Mouse (Mus musculus): ENCODE data around the gene Ano10. TPM values are rescaled to one million over a fixed set of nuclear protein-coding genes. Genes with fewer than 3 reads are reported as not detected.

Ano10 gene
- polyA plus RNA-seq, 1 experiment from 2014 or later: 36.2 TPM

- H3K4me3 ChIP-seq (replicated peaks): no peak overlapping the region
- H3K9me3 ChIP-seq (replicated peaks): no peaks in the 10 kb centered on the region
- 0 out of 2 replicates have a peak, but pooled peaks have one; percentile 20 for ATAC-seq (replicated peaks; ENCODE audit: low FRiP score)
- no peak overlapping the region for H3K9ac ChIP-seq
- WGBS: 53% methylated on average over 1 of the region's 1 CpGs
- peaks cover 18% of the 10 kb centered on the region for H3K4me1 ChIP-seq
- H3K27ac ChIP-seq: no peak overlapping the region
- H3K4me2 ChIP-seq: no peak overlapping the region
- no peaks in the 10 kb centered on the region for H3K27me3 ChIP-seq
- no peaks in the 10 kb centered on the region for H3K36me3 ChIP-seq
Measured at GRCm38 (mm10) chr9:122188724-122189123, 105.5 kb downstream of the Ano10 start.

DNA sequence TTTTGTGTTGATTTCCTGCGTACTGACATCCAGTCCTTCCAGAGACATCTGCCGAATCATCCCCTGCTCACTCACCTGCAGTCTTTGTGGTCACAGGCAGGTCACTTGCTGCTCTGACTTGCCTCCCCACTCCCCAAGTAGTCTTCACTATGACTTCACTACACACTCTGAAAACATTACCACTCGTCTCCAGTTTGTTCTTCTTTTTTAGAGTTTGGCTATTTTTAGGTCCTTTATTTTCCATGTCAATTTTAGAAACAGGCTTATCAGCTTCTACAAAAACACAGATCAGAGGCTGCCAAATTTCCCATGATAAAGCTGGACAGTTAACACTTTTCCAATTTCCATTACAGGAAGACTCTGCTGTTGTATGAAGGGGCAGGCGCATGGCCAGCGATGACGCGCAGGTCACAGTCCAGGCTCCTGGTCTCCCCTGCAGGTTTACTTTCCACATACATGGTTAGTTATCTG is 106.7 kb downstream of the Ano10 start:
- H3K4me3 ChIP-seq (replicated peaks): no peak overlapping the region
- H3K9me3 ChIP-seq (replicated peaks): no peaks in the 10 kb centered on the region
- 77% methylated on average over 7 of the region's 7 CpGs for WGBS
- peaks cover 18% of the 10 kb centered on the region for H3K4me1 ChIP-seq
- 0 out of 2 replicates have a peak overlapping the region, but pooled peaks have one; percentile 2 for H3K27ac ChIP-seq
- H3K27me3 ChIP-seq: no peaks in the 10 kb centered on the region
- H3K4me2 ChIP-seq: no peak overlapping the region
- no peak for ATAC-seq (replicated peaks; ENCODE audit: low FRiP score)
- H3K9ac ChIP-seq: no peak overlapping the region
- no peaks in the 10 kb centered on the region for H3K36me3 ChIP-seq

DNA sequence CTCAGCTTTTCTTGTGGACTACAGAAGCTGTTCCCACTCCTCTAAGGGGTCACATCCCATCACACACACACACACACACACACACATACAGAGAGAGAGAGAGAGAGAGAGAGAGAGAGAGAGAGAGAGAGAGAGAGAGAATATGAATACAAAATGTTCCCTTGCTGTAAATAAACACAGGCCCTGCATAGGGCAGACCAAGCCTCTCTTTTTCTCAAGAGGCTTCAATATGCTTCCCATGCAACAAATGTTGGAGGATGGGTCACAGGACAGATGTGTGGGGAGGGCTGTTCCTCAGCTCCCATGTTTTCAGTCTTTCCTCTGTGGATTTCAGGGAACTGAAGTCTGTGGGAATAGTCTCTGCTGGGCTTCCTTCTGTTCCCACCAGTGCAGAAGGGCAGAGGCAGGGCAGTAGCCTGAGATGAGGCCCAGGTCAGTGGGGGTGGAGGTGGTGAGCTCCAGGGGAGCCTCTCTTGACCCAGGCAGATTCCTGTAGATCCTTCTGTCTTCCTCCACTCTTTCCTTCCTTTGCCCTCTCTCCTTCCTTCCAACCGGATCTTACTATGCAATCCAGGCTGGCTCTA is 107.5 kb downstream of the Ano10 start:
- WGBS: 59% methylated on average over 1 of the region's 1 CpGs
- no peak overlapping the region for H3K9ac ChIP-seq
- H3K4me3 ChIP-seq (replicated peaks): no peak overlapping the region
- no peak overlapping the region for H3K4me2 ChIP-seq
- H3K4me1 ChIP-seq: peaks cover 18% of the 10 kb centered on the region
- H3K27ac ChIP-seq: peak overlapping the region; percentile 55
- no peaks in the 10 kb centered on the region for H3K9me3 ChIP-seq (replicated peaks)
- ATAC-seq (replicated peaks; ENCODE audit: low FRiP score): no peak
- no peaks in the 10 kb centered on the region for H3K36me3 ChIP-seq
- H3K27me3 ChIP-seq: no peaks in the 10 kb centered on the region

DNA sequence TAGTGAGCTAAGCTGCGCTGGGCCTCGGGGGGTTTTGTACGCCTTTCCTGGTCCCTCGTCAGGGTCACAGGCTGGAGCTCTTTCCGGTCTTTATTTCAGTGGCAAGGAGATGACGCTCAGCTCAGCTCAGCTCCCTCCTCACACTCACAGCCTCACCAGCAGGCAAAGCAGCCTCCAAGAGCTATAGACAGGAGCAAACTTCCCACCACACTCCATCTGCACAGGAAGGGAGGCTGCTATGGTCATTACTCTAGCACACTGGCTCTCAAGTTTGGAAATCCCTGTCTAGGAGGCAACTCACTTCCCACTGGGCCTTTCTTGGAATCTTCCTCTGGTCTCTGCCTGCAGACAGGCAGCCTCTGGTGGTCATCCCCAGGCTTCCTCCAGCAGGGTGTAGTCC is 108.3 kb downstream of the Ano10 start:
- WGBS: 64% methylated on average over 6 of the region's 6 CpGs

GRCm38 (mm10) chr9:122185061-122185460 is 109.2 kb downstream of the Ano10 start:
- H3K4me2 ChIP-seq: no peak overlapping the region
- no peak for ATAC-seq (replicated peaks; ENCODE audit: low FRiP score)

More for the DNA sequence above, 108.3 kb downstream of the Ano10 start:
- Histone ChIP-seq H3K4me3 (replicated peaks) (no peak overlapping the region), H3K36me3 (no peaks in the 10 kb centered on the region), H3K4me1 (peaks cover 18% of the 10 kb centered on the region), H3K9me3 (replicated peaks) (no peaks in the 10 kb centered on the region), H3K9ac (no peak overlapping the region), H3K4me2 (no peak overlapping the region), H3K27ac (peak overlapping the region; percentile 55), H3K27me3 (no peaks in the 10 kb centered on the region)
- no peak for ATAC-seq (replicated peaks; ENCODE audit: low FRiP score)

GRCm38 (mm10) chr9:122184329-122184728 is 109.9 kb downstream of the Ano10 start:
- Histone ChIP-seq H3K36me3 (no peaks in the 10 kb centered on the region), H3K4me2 (no peak overlapping the region), H3K27me3 (no peaks in the 10 kb centered on the region), H3K27ac (no peak overlapping the region), H3K4me3 (replicated peaks) (no peak overlapping the region), H3K9ac (no peak overlapping the region), H3K9me3 (replicated peaks) (no peaks in the 10 kb centered on the region), H3K4me1 (peaks cover 19% of the 10 kb centered on the region)
- WGBS: 86% methylated on average over 3 of the region's 3 CpGs
- no peak for ATAC-seq (replicated peaks; ENCODE audit: low FRiP score)

More at GRCm38 (mm10) chr9:122185061-122185460, 109.2 kb downstream of the Ano10 start:
- H3K27ac ChIP-seq: 0 out of 2 replicates have a peak overlapping the region, but pooled peaks have one; percentile 55
- H3K27me3 ChIP-seq: no peaks in the 10 kb centered on the region
- H3K4me3 ChIP-seq (replicated peaks): no peak overlapping the region
- no peaks in the 10 kb centered on the region for H3K36me3 ChIP-seq
- peaks cover 18% of the 10 kb centered on the region for H3K4me1 ChIP-seq
- no peaks in the 10 kb centered on the region for H3K9me3 ChIP-seq (replicated peaks)
- WGBS: 14% methylated on average over 2 of the region's 2 CpGs
- no peak overlapping the region for H3K9ac ChIP-seq

DNA sequence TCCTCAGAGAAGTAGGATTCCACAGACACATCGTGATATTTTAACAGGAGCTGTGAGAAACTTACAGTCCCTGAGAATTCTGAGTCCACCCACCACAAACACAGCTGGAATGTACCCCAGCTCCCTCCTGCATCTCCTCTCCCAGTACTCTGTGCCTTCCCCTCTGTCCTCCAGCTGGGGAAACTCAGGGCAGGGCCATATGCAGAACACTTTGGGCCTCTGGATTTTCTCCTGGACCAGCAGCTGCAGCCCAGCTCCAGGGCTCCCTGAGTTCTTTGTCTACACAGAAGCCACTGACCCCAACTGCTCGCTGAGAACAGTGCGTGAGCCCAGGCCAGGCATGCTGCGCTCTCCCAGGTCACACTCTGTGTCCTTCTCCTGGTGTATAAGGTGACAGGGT is 111.1 kb downstream of the Ano10 start:
- Histone ChIP-seq H3K4me3 (replicated peaks) (no peak overlapping the region), H3K9me3 (replicated peaks) (no peaks in the 10 kb centered on the region), H3K4me1 (peaks cover 31% of the 10 kb centered on the region), H3K9ac (no peak overlapping the region), H3K27me3 (no peaks in the 10 kb centered on the region), H3K4me2 (no peak overlapping the region), H3K27ac (no peak overlapping the region), H3K36me3 (no peaks in the 10 kb centered on the region)
- no peak for ATAC-seq (replicated peaks; ENCODE audit: low FRiP score)
- 68% methylated on average over 4 of the region's 4 CpGs for WGBS

- ATAC-seq (replicated peaks; ENCODE audit: low FRiP score): no peak
- 83% methylated on average over 3 of the region's 3 CpGs for WGBS
- no peak overlapping the region for H3K9ac ChIP-seq
- H3K9me3 ChIP-seq (replicated peaks): no peaks in the 10 kb centered on the region
- H3K27me3 ChIP-seq: no peaks in the 10 kb centered on the region
- no peaks in the 10 kb centered on the region for H3K36me3 ChIP-seq
- H3K4me1 ChIP-seq: peaks cover 18% of the 10 kb centered on the region
- no peak overlapping the region for H3K4me3 ChIP-seq (replicated peaks)
- no peak overlapping the region for H3K4me2 ChIP-seq
- no peak overlapping the region for H3K27ac ChIP-seq
Measured at GRCm38 (mm10) chr9:122180105-122180504, 114.1 kb downstream of the Ano10 start.

GRCm38 (mm10) chr9:122178427-122178826 is 115.8 kb downstream of the Ano10 start:
- H3K27ac ChIP-seq: peak overlapping the region; percentile 30; the same call in 1 of the 2 replicates
- H3K9me3 ChIP-seq (replicated peaks): no peaks in the 10 kb centered on the region
- H3K27me3 ChIP-seq: no peaks in the 10 kb centered on the region
- no peak overlapping the region for H3K4me2 ChIP-seq
- H3K9ac ChIP-seq: no peak overlapping the region
- no peaks in the 10 kb centered on the region for H3K36me3 ChIP-seq
- no peak overlapping the region for H3K4me3 ChIP-seq (replicated peaks)
- no peak for ATAC-seq (replicated peaks; ENCODE audit: low FRiP score)
- H3K4me1 ChIP-seq: peaks cover 31% of the 10 kb centered on the region
- 32% methylated on average over 4 of the region's 4 CpGs for WGBS

DNA sequence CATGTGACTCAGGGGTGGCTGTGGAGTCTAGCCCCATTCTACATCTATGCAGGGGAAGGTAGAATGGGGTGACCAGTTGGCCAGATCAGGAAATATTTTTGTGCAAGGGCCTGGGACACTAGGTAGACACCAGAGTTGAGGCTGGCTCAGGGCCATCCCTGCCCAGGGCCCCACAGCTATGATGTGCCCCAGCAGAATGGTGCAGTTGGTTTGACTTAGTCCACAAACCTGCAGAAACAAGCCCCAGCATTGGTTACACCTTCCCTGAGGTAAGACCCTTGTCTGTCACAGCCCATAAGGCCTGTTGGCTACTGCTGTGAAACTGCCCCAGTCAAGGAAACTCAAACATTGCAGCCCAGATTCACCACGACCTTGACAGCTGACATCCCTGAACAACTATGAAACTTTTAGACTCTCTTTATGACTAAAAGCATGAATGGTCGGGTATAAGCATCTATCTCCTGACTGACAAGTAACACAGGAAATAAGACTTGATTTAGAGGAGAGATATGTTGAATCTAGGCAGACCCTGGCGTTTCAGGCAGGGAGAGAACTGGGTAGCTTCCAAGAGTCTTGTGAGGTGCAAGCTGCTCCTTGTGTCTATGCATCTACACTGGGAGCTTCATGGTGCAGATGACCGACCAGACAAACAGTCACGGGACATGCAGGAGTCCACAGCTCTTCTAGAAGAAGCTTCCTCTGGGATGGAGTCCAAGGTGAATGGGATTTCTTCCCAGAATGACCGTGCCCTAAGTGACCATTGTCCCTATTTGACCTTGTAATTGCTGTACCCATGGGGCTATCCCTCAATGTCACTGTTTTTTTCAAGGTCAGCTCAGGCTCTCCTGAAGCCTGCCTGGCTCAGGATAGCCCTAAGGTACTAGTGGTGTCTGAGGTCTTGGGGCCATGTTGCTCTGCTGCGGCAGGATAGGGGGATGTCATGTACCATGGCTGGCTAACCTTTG is 116.7 kb downstream of the Ano10 start:
- 58% methylated on average over 7 of the region's 7 CpGs for WGBS
- Histone ChIP-seq H3K4me1 (peaks cover 40% of the 10 kb centered on the region), H3K27me3 (no peaks in the 10 kb centered on the region), H3K36me3 (no peaks in the 10 kb centered on the region), H3K27ac (0 out of 2 replicates have a peak overlapping the region, but pooled peaks have one; percentile 30), H3K9me3 (replicated peaks) (no peaks in the 10 kb centered on the region), H3K4me2 (no peak overlapping the region), H3K9ac (no peak overlapping the region), H3K4me3 (replicated peaks) (no peak overlapping the region)
- ATAC-seq (replicated peaks; ENCODE audit: low FRiP score): no peak

GRCm38 (mm10) chr9:122174723-122175122 is 119.5 kb downstream of the Ano10 start:
- H3K36me3 ChIP-seq: peaks cover 11% of the 10 kb centered on the region
- no peak overlapping the region for H3K27ac ChIP-seq
- H3K9ac ChIP-seq: no peak overlapping the region
- 92% methylated on average over 6 of the region's 6 CpGs for WGBS
- H3K27me3 ChIP-seq: no peaks in the 10 kb centered on the region
- no peak overlapping the region for H3K4me2 ChIP-seq
- no peak overlapping the region for H3K4me3 ChIP-seq (replicated peaks)
- H3K9me3 ChIP-seq (replicated peaks): no peaks in the 10 kb centered on the region
- no peak for ATAC-seq (replicated peaks; ENCODE audit: low FRiP score)
- peaks cover 40% of the 10 kb centered on the region for H3K4me1 ChIP-seq
